Mouse (Mus musculus) CH12.LX (cell line): ENCODE measurements around the gene Opcml. TPM values are rescaled to one million over a fixed set of nuclear protein-coding genes. Genes with fewer than 3 reads are reported as not detected.

Experiments used
- DNase-seq: peaks from one replicate; pipeline ENCODE4 v3.0.0-alpha.2; 2013; ENCODE audit errors: extremely low read depth
- H3K27ac ChIP-seq: 2 replicates; pipeline ENCODE4 v1.5.1; 2012; ENCODE audit warnings: low read depth, mild to moderate bottlenecking, control low read depth, moderate library complexity; ENCODE audit not compliant: insufficient read depth
- H3K27me3 ChIP-seq: replicated peaks from 2 replicates; pipeline ENCODE3; 2012; ENCODE audit warnings: inconsistent platforms
- H3K36me3 ChIP-seq, 2 experiments: replicated peaks in 1 of 2; 2 replicates each; pipeline versions ENCODE3 to v1.6.1; 2012; ENCODE audit warnings: inconsistent platforms in 1 of 2, low read length in 1 of 2, mild to moderate bottlenecking in 1 of 2, mixed read lengths in 1 of 2, moderate library complexity in 1 of 2; ENCODE audit not compliant: control insufficient read depth in 1 of 2, insufficient read depth in 1 of 2
- H3K4me1 ChIP-seq, 2 experiments: 2 replicates each; pipeline ENCODE4 v1.6.1; 2012; ENCODE audit warnings: inconsistent platforms in 1 of 2, moderate library complexity in 1 of 2; ENCODE audit not compliant: insufficient read depth in 2 of 2, control insufficient read depth in 1 of 2
- H3K4me2 ChIP-seq: 2 replicates; pipeline ENCODE4 v1.6.1; 2012; ENCODE audit warnings: low read depth, mild to moderate bottlenecking, control low read depth; ENCODE audit not compliant: poor library complexity, insufficient read depth, severe bottlenecking
- H3K4me3 ChIP-seq, 3 experiments: fragments of 150-350 bp in 1 of 3; sonication (generic) in 1 of 3; replicated peaks in 1 of 3; 2 replicates each; pipeline versions ENCODE3 to v1.5.1; 2011 to 2012; ENCODE audit warnings: low read depth in 2 of 3, low read length in 2 of 3, mild to moderate bottlenecking in 2 of 3, moderate library complexity in 2 of 3, control low read depth in 1 of 3, improper control_type of control experiment in 1 of 3, inconsistent platforms in 1 of 3, mixed read lengths in 1 of 3; ENCODE audit not compliant: poor library complexity in 1 of 3
- H3K79me2 ChIP-seq: replicated peaks from 2 replicates; pipeline ENCODE4 v1.6.1; 2012; ENCODE audit warnings: mild to moderate bottlenecking, moderate library complexity; ENCODE audit not compliant: control insufficient read depth, poor library complexity, insufficient read depth, severe bottlenecking; ENCODE audit errors: extremely low read depth
- H3K9ac ChIP-seq: 2 replicates; pipeline ENCODE4 v1.6.1; 2012; ENCODE audit warnings: low read depth, mild to moderate bottlenecking, control low read depth, moderate library complexity; ENCODE audit not compliant: insufficient read depth
- H3K9me3 ChIP-seq: replicated peaks from 2 replicates; pipeline ENCODE3; 2012; ENCODE audit warnings: low read length, inconsistent platforms, mixed read lengths
- EP300 ChIP-seq: IDR thresholded peaks from 2 replicates; pipeline ENCODE4 v1.6.1; 2011; ENCODE audit warnings: low read length, improper control_type of control experiment
- GABPA ChIP-seq: IDR thresholded peaks from 2 replicates; pipeline ENCODE4 v1.6.1; 2012; ENCODE audit warnings: low read depth, low read length, improper control_type of control experiment, inconsistent platforms; ENCODE audit not compliant: insufficient replicate concordance
- JUN ChIP-seq: IDR thresholded peaks from 2 replicates; pipeline ENCODE4 v1.6.1; 2011; ENCODE audit warnings: low read depth, mild to moderate bottlenecking, low read length, improper control_type of control experiment, moderate library complexity; ENCODE audit not compliant: insufficient read depth
- KAT2A ChIP-seq: IDR thresholded peaks from 2 replicates; pipeline ENCODE4 v1.6.1; 2012; ENCODE audit warnings: low read length, improper control_type of control experiment, inconsistent platforms; ENCODE audit not compliant: insufficient replicate concordance
- MAZ ChIP-seq: IDR thresholded peaks from 2 replicates; pipeline ENCODE4 v1.6.1; 2012; ENCODE audit warnings: low read depth, mild to moderate bottlenecking, inconsistent platforms, low read length, improper control_type of control experiment, moderate library complexity
- MEF2A ChIP-seq: IDR thresholded peaks from 2 replicates; pipeline ENCODE4 v1.6.1; 2014; ENCODE audit warnings: low read depth, mild to moderate bottlenecking, inconsistent platforms, low read length, improper control_type of control experiment, borderline replicate concordance
- MYC ChIP-seq: IDR thresholded peaks from 2 replicates; pipeline ENCODE4 v1.6.1; 2011; ENCODE audit warnings: low read depth, mild to moderate bottlenecking, improper control_type of control experiment, low read length
- NRF1 ChIP-seq: IDR thresholded peaks from 2 replicates; pipeline ENCODE4 v1.6.1; 2014; ENCODE audit warnings: low read depth, mild to moderate bottlenecking, inconsistent platforms, low read length, improper control_type of control experiment, moderate library complexity
- POLR2AphosphoS2 ChIP-seq: IDR thresholded peaks from 2 replicates; pipeline ENCODE4 v1.6.1; 2011; ENCODE audit warnings: low read depth, low read length, improper control_type of control experiment
- SIN3A ChIP-seq: IDR thresholded peaks from 2 replicates; pipeline ENCODE4 v1.6.1; 2012; ENCODE audit warnings: low read length, improper control_type of control experiment, inconsistent platforms
- SMC3 ChIP-seq: IDR thresholded peaks from 2 replicates; pipeline ENCODE4 v1.6.1; 2011; ENCODE audit warnings: low read depth, low read length, improper control_type of control experiment
- TBP ChIP-seq: conservative IDR thresholded peaks from 2 replicates; pipeline ENCODE4 v1.6.1; 2011; ENCODE audit warnings: low read depth, low read length, improper control_type of control experiment
- USF2 ChIP-seq: conservative IDR thresholded peaks from 2 replicates; pipeline ENCODE4 v1.6.1; 2011; ENCODE audit warnings: low read depth, low read length, improper control_type of control experiment
- ZC3H11A ChIP-seq: IDR thresholded peaks from 2 replicates; pipeline ENCODE4 v1.6.1; 2012; ENCODE audit warnings: low read depth, mild to moderate bottlenecking, inconsistent platforms, low read length, improper control_type of control experiment
- ZNF384 ChIP-seq: IDR thresholded peaks from 2 replicates; pipeline ENCODE4 v1.6.1; 2012; ENCODE audit warnings: low read depth, low read length, improper control_type of control experiment, inconsistent platforms
- dilution Hi-C: fragments of 300-500 bp; cut with MboI; formaldehyde crosslinking; loops from 2 replicates; pipeline ENCODE4 v1.14.3; 2020; ENCODE audit warnings: low sequenced_read_pairs; ENCODE audit not compliant: extremely low pct_unique_long_range_greater_than_20kb, extremely low pct_ligation_motif_present
- in situ Hi-C: fragments of 300-500 bp; cut with MboI; formaldehyde crosslinking; loops from 3 replicates; pipeline ENCODE4 v1.14.3; 2019; ENCODE audit warnings: low sequenced_read_pairs, low pct_ligation_motif_present, low pct_unique_long_range_greater_than_20kb, mixed read lengths
- polyA plus RNA-seq: library from polyadenylated mRNA; unstranded; fragments of >175 nt; gene quantifications from 2 replicates; pipeline ENCODE4 v1.2.1, GENCODE M21; 2012; ENCODE audit warnings: low read depth; ENCODE audit not compliant: insufficient read length
- total RNA-seq, 2 experiments: library from RNA; depleted of rRNA; stranded (reverse); fragments of 300-350 nt in 1 of 2; fragments of >200 nt in 1 of 2; gene quantifications; 2 replicates each; pipeline ENCODE4 v1.2.3; 2012 to 2014

The Opcml gene
- total and polyA plus RNA-seq, 3 experiments, result 0.34 to 0.60 TPM; not detected in 1

GRCm38 (mm10) chr9:28737955-28738354 lies 947.4 kb downstream of the Opcml start:
- Histone ChIP-seq H3K36me3 (no peaks in the 10 kb centered on the region), H3K4me2 (no peak overlapping the region), H3K27ac (no peak overlapping the region), H3K9ac (no peak overlapping the region), H3K27me3 (no peaks in the 10 kb centered on the region), H3K9me3 (peaks cover 4% of the 10 kb centered on the region), H3K4me1 (no peaks in the 10 kb centered on the region), H3K79me2 (no peaks in the 10 kb centered on the region), H3K4me3 (no peak overlapping the region)
- DNase-seq, result no peak
- in situ Hi-C loops (no loop called here), dilution Hi-C loops (no loop called here)
- TF ChIP-seq EP300, result no peak
- no peak for TF ChIP-seq ZNF384
- TF ChIP-seq USF2, result no peak
- TF ChIP-seq MYC, result no peak
- TF ChIP-seq JUN, result no peak
- TF ChIP-seq ZC3H11A, result no peak
- TF ChIP-seq SIN3A, result no peak
- TF ChIP-seq KAT2A, result no peak
- TF ChIP-seq MAZ, result no peak
- no peak for TF ChIP-seq POLR2AphosphoS2

- no peak overlapping the region for H3K27ac ChIP-seq
- H3K4me1 ChIP-seq, result no peaks in the 10 kb centered on the region
- DNase-seq, result no peak
- no peak overlapping the region for H3K4me3 ChIP-seq
- H3K9me3 ChIP-seq, result peaks cover 4% of the 10 kb centered on the region
- no peak overlapping the region for H3K4me2 ChIP-seq
- no peaks in the 10 kb centered on the region for H3K27me3 ChIP-seq
- no peak for TF ChIP-seq SMC3
- no peak for TF ChIP-seq TBP
- in situ Hi-C loops (no loop called here), dilution Hi-C loops (no loop called here)
- H3K79me2 ChIP-seq, result no peaks in the 10 kb centered on the region
- no peaks in the 10 kb centered on the region for H3K36me3 ChIP-seq
- H3K9ac ChIP-seq, result no peak overlapping the region
These were observed 947.9 kb downstream of the Opcml start for GRCm38 (mm10) chr9:28738451-28738860.

GRCm38 (mm10) chr9:28744771-28745170 lies 954.2 kb downstream of the Opcml start:
- Histone ChIP-seq H3K4me3 (no peak overlapping the region), H3K27ac (no peak overlapping the region), H3K27me3 (no peaks in the 10 kb centered on the region), H3K9me3 (no peaks in the 10 kb centered on the region), H3K4me1 (no peaks in the 10 kb centered on the region), H3K36me3 (no peaks in the 10 kb centered on the region), H3K9ac (no peak overlapping the region), H3K79me2 (no peaks in the 10 kb centered on the region), H3K4me2 (no peak overlapping the region)
- in situ Hi-C loops (no loop called here), dilution Hi-C loops (no loop called here)
- DNase-seq, result no peak
- TF ChIP-seq MEF2A, result no peak
- TF ChIP-seq GABPA, result no peak
- TF ChIP-seq NRF1, result no peak
